Mouse (Mus musculus): ENCODE data around the gene Vipr1. TPM values are rescaled to one million over a fixed set of nuclear protein-coding genes. Genes with fewer than 3 reads are reported as not detected.
A peak's percentile ranks its signal among the peaks of the same experiment; 100 is the strongest.
"Not testable (repeated sequence)": the region's sequence is repeated elsewhere in the genome, so short reads cannot be mapped to it uniquely, and the experiment has no call there.

Gene Vipr1
- total RNA-seq (2017), result 0.25 and 0.45 TPM in 2 replicates

- ATAC-seq (replicated peaks in 1 of 2; ENCODE audit: insufficient read depth in 1 of 2, low FRiP score in 2 of 2, low TSS enrichment in 1 of 2, low read depth in 1 of 2, poor library complexity in 2 of 2, severe bottlenecking in 2 of 2), result peak; percentile 17 to 30; a peak in 2 of 4 replicates
Observed at GRCm38 (mm10) chr9:121642401-121643181, at the start of gene Vipr1. Vipr1 (plus strand) TSS chr9:121642716.

- no peak for ATAC-seq (replicated peaks in 1 of 2; ENCODE audit: insufficient read depth in 1 of 2, low FRiP score in 2 of 2, low TSS enrichment in 1 of 2, low read depth in 1 of 2, poor library complexity in 2 of 2, severe bottlenecking in 2 of 2)
Observed at GRCm38 (mm10) chr9:121592948-121593550, 49.5 kb upstream of the Vipr1 start.

- not testable (repeated sequence) for ATAC-seq (replicated peaks in 1 of 2; ENCODE audit: insufficient read depth in 1 of 2, low FRiP score in 2 of 2, low TSS enrichment in 1 of 2, low read depth in 1 of 2, poor library complexity in 2 of 2, severe bottlenecking in 2 of 2)
Observed at GRCm38 (mm10) chr9:121593768-121594167, 48.7 kb upstream of the Vipr1 start.

GRCm38 (mm10) chr9:121594771-121595170 lies 47.7 kb upstream of the Vipr1 start:
- no peak for ATAC-seq (replicated peaks in 1 of 2; ENCODE audit: insufficient read depth in 1 of 2, low FRiP score in 2 of 2, low TSS enrichment in 1 of 2, low read depth in 1 of 2, poor library complexity in 2 of 2, severe bottlenecking in 2 of 2)

- ATAC-seq (replicated peaks in 1 of 2; ENCODE audit: insufficient read depth in 1 of 2, low FRiP score in 2 of 2, low TSS enrichment in 1 of 2, low read depth in 1 of 2, poor library complexity in 2 of 2, severe bottlenecking in 2 of 2), result no peak
Observed at GRCm38 (mm10) chr9:121598106-121598505, 44.4 kb upstream of the Vipr1 start.

- ATAC-seq (replicated peaks in 1 of 2; ENCODE audit: insufficient read depth in 1 of 2, low FRiP score in 2 of 2, low TSS enrichment in 1 of 2, low read depth in 1 of 2, poor library complexity in 2 of 2, severe bottlenecking in 2 of 2), result no peak
Observed at GRCm38 (mm10) chr9:121599551-121599950, 43.0 kb upstream of the Vipr1 start.

GRCm38 (mm10) chr9:121600201-121600860 lies 42.2 kb upstream of the Vipr1 start:
- ATAC-seq (replicated peaks in 1 of 2; ENCODE audit: insufficient read depth in 1 of 2, low FRiP score in 2 of 2, low TSS enrichment in 1 of 2, low read depth in 1 of 2, poor library complexity in 2 of 2, severe bottlenecking in 2 of 2), result no peak

GRCm38 (mm10) chr9:121600861-121601427 lies 41.6 kb upstream of the Vipr1 start:
- ATAC-seq (replicated peaks in 1 of 2; ENCODE audit: insufficient read depth in 1 of 2, low FRiP score in 2 of 2, low TSS enrichment in 1 of 2, low read depth in 1 of 2, poor library complexity in 2 of 2, severe bottlenecking in 2 of 2), result no peak

GRCm38 (mm10) chr9:121602381-121602780 lies 40.1 kb upstream of the Vipr1 start:
- 0 out of 4 replicates have a peak, but pooled peaks have one; percentile 19 to 42 for ATAC-seq (replicated peaks in 1 of 2; ENCODE audit: insufficient read depth in 1 of 2, low FRiP score in 2 of 2, low TSS enrichment in 1 of 2, low read depth in 1 of 2, poor library complexity in 2 of 2, severe bottlenecking in 2 of 2)

GRCm38 (mm10) chr9:121605414-121606278 lies 36.9 kb upstream of the Vipr1 start:
- ATAC-seq (replicated peaks in 1 of 2; ENCODE audit: insufficient read depth in 1 of 2, low FRiP score in 2 of 2, low TSS enrichment in 1 of 2, low read depth in 1 of 2, poor library complexity in 2 of 2, severe bottlenecking in 2 of 2), result peak; percentile 69 to 77

- ATAC-seq (replicated peaks in 1 of 2; ENCODE audit: insufficient read depth in 1 of 2, low FRiP score in 2 of 2, low TSS enrichment in 1 of 2, low read depth in 1 of 2, poor library complexity in 2 of 2, severe bottlenecking in 2 of 2), result no peak
Observed at GRCm38 (mm10) chr9:121606498-121607096, 35.9 kb upstream of the Vipr1 start.

- no peak for ATAC-seq (replicated peaks in 1 of 2; ENCODE audit: insufficient read depth in 1 of 2, low FRiP score in 2 of 2, low TSS enrichment in 1 of 2, low read depth in 1 of 2, poor library complexity in 2 of 2, severe bottlenecking in 2 of 2)
Observed at GRCm38 (mm10) chr9:121609381-121609780, 33.1 kb upstream of the Vipr1 start.

- ATAC-seq (replicated peaks in 1 of 2; ENCODE audit: insufficient read depth in 1 of 2, low FRiP score in 2 of 2, low TSS enrichment in 1 of 2, low read depth in 1 of 2, poor library complexity in 2 of 2, severe bottlenecking in 2 of 2), result no peak
Observed at GRCm38 (mm10) chr9:121613192-121613591, 29.3 kb upstream of the Vipr1 start.

GRCm38 (mm10) chr9:121614241-121614757 lies 28.2 kb upstream of the Vipr1 start:
- no peak for ATAC-seq (replicated peaks in 1 of 2; ENCODE audit: insufficient read depth in 1 of 2, low FRiP score in 2 of 2, low TSS enrichment in 1 of 2, low read depth in 1 of 2, poor library complexity in 2 of 2, severe bottlenecking in 2 of 2)

- ATAC-seq (replicated peaks in 1 of 2; ENCODE audit: insufficient read depth in 1 of 2, low FRiP score in 2 of 2, low TSS enrichment in 1 of 2, low read depth in 1 of 2, poor library complexity in 2 of 2, severe bottlenecking in 2 of 2), result no peak
Observed at GRCm38 (mm10) chr9:121616471-121616870, 26.0 kb upstream of the Vipr1 start.

GRCm38 (mm10) chr9:121619441-121619840 lies 23.1 kb upstream of the Vipr1 start:
- peak in 1 of 2 experiments; percentile 49; a peak in 3 of 4 replicates for ATAC-seq (replicated peaks in 1 of 2; ENCODE audit: insufficient read depth in 1 of 2, low FRiP score in 2 of 2, low TSS enrichment in 1 of 2, low read depth in 1 of 2, poor library complexity in 2 of 2, severe bottlenecking in 2 of 2)

Data from hematopoietic stem cell, adult 5-6 weeks (primary cell).